Comparison of ENCODE assay signal across 14 mouse cellular contexts in genomic region chr4:137659541-137659940, GRCm38 (mm10).
"Had no signal": no experiment of that assay in that cellular context is flagged by ENCODE, and none has a peak within 500 bp of the region (broad histone marks: within the 10 kb centered on the region; RNA-seq: fewer than 3 reads in every experiment).

No protein-coding gene starts in this region.

- H3K4me2 ChIP-seq: limb, embryonic 12.5 days; liver, embryonic 13.5 days; midbrain, embryonic 13.5 days; neural tube, embryonic 12.5 days; stomach, embryonic 15.5 days had no signal

- ATAC-seq: liver, postnatal 0 days; midbrain, embryonic 13.5 days had no signal

- DNase-seq: kidney, postnatal 36 days; layer of hippocampus, adult 9-11 months; layer of hippocampus, postnatal 36 days; liver; liver, embryonic 13.5 days; liver, postnatal 0 days; lung, postnatal 36 days; right cerebral cortex, postnatal 4 days; spleen, adult 18-20 months; thymus, postnatal 36 days had no signal

- H3K4me3 ChIP-seq: limb, embryonic 12.5 days; liver, embryonic 13.5 days; midbrain, embryonic 13.5 days; neural tube, embryonic 12.5 days; stomach, embryonic 15.5 days had no signal

- H3K9ac ChIP-seq: limb, embryonic 12.5 days; liver, embryonic 13.5 days; liver, postnatal 0 days; midbrain, embryonic 13.5 days; neural tube, embryonic 12.5 days; stomach, embryonic 15.5 days had no signal

- H3K27ac ChIP-seq: liver, embryonic 13.5 days; midbrain, embryonic 13.5 days; neural tube, embryonic 12.5 days; stomach, embryonic 15.5 days had no signal

- H3K9me3 ChIP-seq: limb, embryonic 12.5 days; liver, embryonic 13.5 days; midbrain, embryonic 13.5 days; neural tube, embryonic 12.5 days; stomach, embryonic 15.5 days had no signal
